Mouse (Mus musculus) spleen, adult 12 weeks (tissue): Measurements from ENCODE around the gene Taok3.

Source experiments
- DNase-seq: peaks from one replicate; pipeline ENCODE4 v3.0.0; 2022; ENCODE audit warnings: low spot score

Gene Taok3

GRCm38 (mm10) chr5:117303691-117304579 lies 184.0 kb downstream of the Taok3 start:
- no peak for DNase-seq

- DNase-seq, result peak; percentile 60
Observed at GRCm38 (mm10) chr5:117304947-117305346, 185.0 kb downstream of the Taok3 start.

- DNase-seq, result no peak
Observed at GRCm38 (mm10) chr5:117305754-117306153, 185.8 kb downstream of the Taok3 start.

- DNase-seq, result no peak
Observed at GRCm38 (mm10) chr5:117306826-117307225, 186.9 kb downstream of the Taok3 start.

- DNase-seq, result peak; percentile 62
Observed at GRCm38 (mm10) chr5:117307699-117308098, 187.8 kb downstream of the Taok3 start.

GRCm38 (mm10) chr5:117313420-117313819 lies 193.5 kb downstream of the Taok3 start:
- DNase-seq, result peak; percentile 44

- DNase-seq, result no peak
Observed at GRCm38 (mm10) chr5:117313909-117314308, 194.0 kb downstream of the Taok3 start.

- DNase-seq, result no peak
Observed at GRCm38 (mm10) chr5:117314587-117315428, 194.9 kb downstream of the Taok3 start.

GRCm38 (mm10) chr5:117318741-117319629 lies 199.1 kb downstream of the Taok3 start, which contains the start of gene Vsig10:
Gene Vsig10 (plus strand): TSS chr5:117319083.
- peak; percentile 58 for DNase-seq

- no peak for DNase-seq
Observed at GRCm38 (mm10) chr5:117323751-117324150, 203.8 kb downstream of the Taok3 start.
